Mouse (Mus musculus) embryonic stem cell, embryonic (primary cell): ENCODE measurements at regions not wholly inside any gene's neighbourhood (a gene's known extent, or its start where the extent isn't known, plus 50 kb on each side); places are given as distances from the start of the nearest gene placed in this dataset.

ENCODE experiments used
- CTCF ChIA-PET, 4 experiments: fragments of 300-600 bp in 2 of 4; fragments of 350-600 bp in 2 of 4; sonication (Branson Sonifier 250); formaldehyde crosslinking; loops; one replicate each; lab custom pipeline; 2022; ENCODE audit warnings: inconsistent platforms in 2 of 4; lab: Charles Lee
- POLR2A ChIA-PET, 4 experiments: fragments of 300-600 bp in 2 of 4; fragments of 350-600 bp in 2 of 4; sonication (Branson Sonifier 250); formaldehyde crosslinking; loops; one replicate each; lab custom pipeline; 2022; ENCODE audit warnings: antibody characterized with exemption in 4 of 4, inconsistent platforms in 1 of 4; lab: Charles Lee

DNA sequence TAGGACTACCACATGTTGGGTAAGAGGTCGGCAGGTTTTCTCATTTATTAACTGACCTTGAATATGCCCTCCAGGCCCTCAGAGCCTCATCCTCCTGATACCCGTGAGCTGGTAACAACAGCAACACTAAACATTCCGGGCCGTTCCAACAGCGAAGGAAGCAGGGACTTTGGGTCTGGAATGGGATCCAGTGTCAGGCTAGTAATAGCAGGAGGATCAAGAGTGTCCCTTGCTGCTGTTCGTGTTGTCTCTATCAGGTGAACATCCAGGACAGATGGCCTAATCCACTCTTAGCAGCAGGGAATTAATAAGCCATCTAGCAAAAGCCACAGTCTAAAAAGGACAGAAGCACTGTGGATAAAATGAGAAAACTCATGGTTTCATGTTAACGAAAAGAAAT lies 106.7 kb downstream of the Cpeb2 start:
- CTCF ChIA-PET: no interaction called here
- POLR2A ChIA-PET: no interaction called here

DNA sequence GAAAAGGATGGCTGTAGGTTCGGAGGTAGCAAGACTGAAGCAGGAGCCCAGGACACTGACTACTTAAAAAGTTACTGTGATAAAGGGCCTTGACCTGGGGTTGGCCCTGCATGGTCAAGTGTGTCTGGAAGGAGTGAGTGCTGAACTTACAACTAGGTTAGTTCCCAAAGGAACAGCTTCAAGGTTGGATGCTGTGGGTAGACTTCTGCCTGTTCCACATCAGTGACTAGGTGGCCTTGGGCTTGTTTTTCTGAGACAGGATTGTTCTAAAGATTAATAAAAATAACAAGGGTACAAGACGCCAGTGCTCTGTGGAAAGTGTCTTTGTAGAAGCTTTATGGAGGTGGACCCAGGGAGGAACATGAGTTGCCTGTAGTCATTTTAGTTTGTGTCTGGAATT lies 108.5 kb downstream of the Cpeb2 start:
- CTCF ChIA-PET: no interaction called here
- POLR2A ChIA-PET: interaction anchor here in 1 of 4 experiments (2.7 kb wide), 1 partner anchor 14 kb away, joined by 14 read pairs; no protein-coding TSS in a partner anchor

DNA sequence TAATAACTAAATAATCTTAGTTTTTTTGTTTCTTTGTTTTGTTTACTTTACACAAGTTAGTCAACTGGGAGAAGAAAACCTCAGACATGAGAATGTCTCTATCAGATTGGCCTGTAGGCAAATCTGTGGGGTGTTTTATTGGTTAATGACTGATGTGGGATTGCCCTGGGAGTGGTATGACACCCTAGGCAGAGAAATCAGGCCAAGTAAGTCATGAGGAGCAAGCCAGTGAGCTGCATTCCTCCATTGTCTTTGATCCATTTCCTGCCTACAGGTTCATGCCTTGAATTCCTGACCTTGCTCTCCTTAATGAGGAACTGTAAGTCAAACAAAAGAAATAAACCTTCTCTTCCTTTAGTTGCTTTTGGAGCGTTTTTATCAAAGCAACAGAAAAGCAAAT lies 111.5 kb downstream of the Cpeb2 start:
- ChIA-PET POLR2A (no interaction called here), CTCF (no interaction called here)

DNA sequence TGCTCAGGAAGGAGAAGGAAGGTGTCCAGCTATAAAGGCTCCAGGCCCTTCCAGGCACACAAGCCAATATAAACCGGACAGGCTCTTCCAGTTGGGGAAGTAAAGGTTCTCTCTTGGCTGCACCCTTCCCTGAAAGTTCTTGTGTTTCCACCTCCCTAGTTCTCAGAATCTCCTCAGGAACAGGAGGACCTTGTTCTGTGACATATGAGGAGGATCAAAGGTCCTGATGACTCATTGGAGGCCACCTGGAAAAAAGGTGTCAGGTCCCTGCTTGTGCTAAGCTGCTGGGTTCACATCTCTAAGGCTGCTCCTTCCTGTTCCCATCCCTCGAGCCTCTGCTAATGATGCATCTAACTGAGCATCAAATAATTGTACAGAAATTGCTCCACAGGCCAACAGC lies 118.0 kb downstream of the Cpeb2 start:
- ChIA-PET CTCF (no interaction called here), POLR2A (no interaction called here)

DNA sequence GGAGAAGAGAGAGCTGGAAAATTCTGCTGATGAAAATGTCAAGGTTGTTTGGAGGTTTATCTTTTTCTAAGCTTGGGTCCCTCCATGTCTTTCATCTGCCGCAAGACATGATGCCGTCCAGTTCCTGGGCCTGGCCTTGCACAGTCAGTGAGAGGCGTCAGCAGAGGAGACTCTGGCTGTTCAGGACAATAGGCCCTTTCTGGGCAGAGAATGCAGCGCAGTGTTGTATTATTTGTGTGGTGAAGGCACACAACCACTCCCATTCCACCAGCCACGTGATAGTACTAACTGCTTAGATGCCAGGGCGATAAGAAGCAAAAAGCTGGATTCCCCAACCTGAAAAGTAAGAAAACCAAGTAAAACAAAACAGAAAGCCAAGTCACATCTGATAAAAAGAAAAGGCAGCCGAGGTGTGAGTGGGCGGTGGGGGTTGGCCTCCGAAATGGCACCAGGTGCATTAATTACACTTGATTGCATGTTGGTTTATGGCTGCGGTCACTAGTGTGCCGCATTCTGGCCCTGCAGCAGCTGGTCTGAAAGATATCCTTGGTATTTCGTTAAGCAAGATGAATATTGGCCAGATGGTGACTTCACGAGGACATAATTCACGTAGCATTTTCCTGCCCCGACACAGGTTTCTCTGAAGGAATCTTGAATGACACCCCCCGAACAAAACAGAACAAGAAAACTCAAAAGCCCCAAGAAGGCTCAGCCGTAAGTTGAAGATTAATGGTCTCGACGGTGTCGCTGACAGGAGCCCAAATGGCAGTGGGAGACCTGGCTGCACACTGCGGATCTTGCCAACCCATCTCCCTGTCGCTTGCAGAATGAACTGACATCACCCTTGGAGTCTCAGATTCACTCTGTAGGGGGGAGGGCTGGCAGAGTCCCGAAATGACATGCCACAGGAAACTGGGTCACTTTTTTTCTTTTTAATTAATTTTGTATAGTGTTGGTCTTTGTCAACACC lies 120.3 kb downstream of the Cpeb2 start:
- ChIA-PET CTCF (interaction anchor here in 1 of 4 experiments (1.4 kb wide), 1 partner anchor 11 kb away, joined by 3 read pairs; no protein-coding TSS in a partner anchor), POLR2A (interaction anchor here in 2 of 4 experiments (1.0 to 1.7 kb wide), 3 partner anchors 10 to 121 kb away, joined by 3 to 7 read pairs (median 6); partner anchors contain the start of gene Cpeb2 (in 1 of the 2))

DNA sequence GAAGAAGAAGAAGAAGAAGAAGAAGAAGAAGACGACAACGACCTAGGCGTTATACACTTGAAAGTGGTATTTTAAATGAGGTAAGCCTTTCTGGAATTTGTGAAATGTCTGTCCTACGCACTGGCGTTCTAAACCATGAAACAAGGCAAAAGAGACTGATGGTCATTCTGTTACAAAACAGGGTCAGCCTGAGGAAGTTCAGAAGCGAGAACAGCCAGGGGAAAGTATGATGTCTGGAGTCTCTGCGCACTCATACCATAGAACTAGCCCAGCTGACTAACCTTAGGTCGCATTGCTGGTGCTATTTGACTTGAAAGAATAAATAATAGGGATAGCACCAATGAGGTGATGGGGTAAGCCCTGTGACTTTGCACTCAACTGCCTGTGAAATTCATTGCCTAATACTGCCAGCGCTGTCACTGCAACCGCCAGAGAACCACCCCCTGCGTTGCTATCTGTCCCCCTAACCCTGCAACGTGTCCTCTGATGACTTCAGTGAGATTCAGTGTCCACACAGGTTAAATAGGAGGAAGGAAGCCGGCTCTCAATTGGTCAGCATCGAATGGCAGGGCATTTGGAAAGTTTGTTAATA lies 121.5 kb downstream of the Cpeb2 start:
- ChIA-PET POLR2A (interaction anchor here in 1 of 4 experiments (1.2 to 3.4 kb wide), 4 partner anchors 12 to 279 kb away, joined by 3 to 28 read pairs (median 10); partner anchors contain the start of gene Cpeb2), CTCF (no interaction called here)

DNA sequence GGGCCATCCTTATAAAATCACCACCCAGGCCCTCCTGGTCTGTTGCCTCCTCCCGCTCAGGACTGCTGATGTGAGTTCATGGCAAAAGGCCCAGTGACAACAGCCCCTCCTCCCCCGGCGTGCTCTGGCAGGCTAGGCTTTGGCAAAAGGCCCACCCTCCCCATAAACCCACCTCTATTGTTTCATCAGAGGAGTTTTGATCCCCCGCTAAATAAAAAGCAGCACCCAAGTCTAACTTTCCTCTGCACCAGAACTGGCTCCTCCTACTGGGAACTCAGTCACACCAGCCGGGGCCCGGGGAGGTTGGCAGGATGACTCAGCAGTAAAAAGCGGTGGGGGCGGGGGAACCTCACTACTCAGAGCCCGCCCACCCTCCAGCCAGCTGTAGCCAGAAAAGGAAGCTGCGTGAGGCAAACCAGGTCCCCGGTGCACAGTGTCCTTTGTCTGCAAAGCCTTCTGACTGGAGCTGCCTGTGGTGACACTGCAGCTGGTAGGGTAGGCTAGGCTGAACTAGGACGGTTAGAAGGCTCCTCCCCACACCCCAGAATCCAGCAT lies 122.1 kb downstream of the Cpeb2 start:
- ChIA-PET POLR2A (interaction anchor here in 3 of 4 experiments (0.9 to 3.4 kb wide), 9 partner anchors 13 to 279 kb away, joined by 3 to 28 read pairs (median 5); partner anchors contain the start of gene Cpeb2 (in 1 of the 3)), CTCF (no interaction called here)

DNA sequence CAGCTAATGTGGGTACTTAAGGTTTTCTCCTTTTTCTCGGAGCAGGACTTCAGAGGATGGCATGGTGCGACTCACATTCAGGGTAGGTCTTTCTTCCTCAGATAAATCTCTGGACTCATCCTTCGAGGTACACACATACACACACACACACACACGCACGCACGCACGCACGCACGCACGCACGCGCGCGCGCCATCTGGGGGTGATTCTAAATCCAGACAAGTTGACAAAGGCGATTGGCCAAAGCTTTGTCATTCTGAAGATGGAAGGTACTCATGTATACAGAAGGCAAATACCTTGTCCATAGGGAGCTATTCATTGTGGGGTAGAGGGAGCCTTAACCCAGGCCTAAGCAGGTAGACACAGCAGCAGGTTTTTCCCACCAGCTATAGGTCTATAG lies 122.9 kb downstream of the Cpeb2 start:
- CTCF ChIA-PET: interaction anchor here in 2 of 4 experiments (0.6 kb wide), 2 partner anchors 67 to 89 kb away, joined by 3 read pairs; no protein-coding TSS in a partner anchor

DNA sequence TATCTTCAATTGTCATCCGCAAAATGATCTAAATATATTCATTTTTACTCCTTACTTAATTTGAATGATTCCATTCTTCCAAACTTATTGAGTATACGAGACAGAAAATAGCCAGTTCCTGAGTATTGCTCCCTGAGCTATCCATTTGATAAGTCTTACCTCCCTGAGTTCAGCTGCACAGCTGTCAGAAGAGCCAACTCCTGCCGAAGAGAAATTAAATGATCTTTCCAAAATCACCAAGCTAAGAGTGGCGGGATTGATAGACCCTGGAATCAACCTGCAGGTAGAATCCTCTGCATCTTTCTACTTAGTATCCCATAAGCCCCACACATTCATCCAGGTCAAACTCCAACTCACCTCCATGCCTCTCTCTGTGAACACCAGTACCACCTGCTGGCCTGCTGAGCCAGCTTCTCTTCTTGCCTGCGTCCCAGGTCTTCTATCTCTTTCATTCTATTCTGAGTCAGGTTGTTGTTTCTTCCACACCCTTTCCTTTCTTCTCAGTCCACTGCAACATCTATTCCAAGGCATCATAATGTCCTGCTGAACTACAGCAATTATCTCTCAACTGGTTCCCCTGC lies 124.2 kb downstream of the Cpeb2 start:
- ChIA-PET CTCF (no interaction called here), POLR2A (interaction anchor here in 1 of 4 experiments (3.4 kb wide), 1 partner anchor 125 kb away, joined by 28 read pairs; the partner anchor contains the start of gene Cpeb2)

More for the DNA sequence above, 122.9 kb downstream of the Cpeb2 start:
- POLR2A ChIA-PET: interaction anchor here in 3 of 4 experiments (0.5 to 3.4 kb wide), 10 partner anchors 13 to 1317 kb away, joined by 3 to 28 read pairs (median 5); partner anchors contain the start of gene Cpeb2 (in 1 of the 3)

DNA sequence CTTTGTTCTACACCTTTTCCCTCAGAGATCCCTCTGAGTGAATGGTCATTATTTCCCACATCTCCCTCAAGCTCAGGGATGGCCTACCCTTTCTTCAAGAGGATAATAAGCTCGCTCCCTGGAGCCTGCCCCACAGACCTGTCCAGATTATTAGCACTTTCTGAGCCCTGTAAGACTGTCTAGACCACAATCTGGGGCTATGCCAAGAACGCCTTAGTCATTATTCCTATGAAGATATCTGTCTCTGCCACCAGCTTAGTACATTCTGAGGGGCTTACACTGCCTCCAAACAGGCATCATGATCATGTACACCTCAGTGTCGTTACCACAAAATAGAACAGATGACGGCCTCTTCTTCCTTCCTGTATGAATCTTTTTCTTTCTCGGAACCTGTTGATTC lies 124.9 kb downstream of the Cpeb2 start:
- ChIA-PET CTCF (no interaction called here), POLR2A (interaction anchor here in 1 of 4 experiments (3.4 kb wide), 1 partner anchor 125 kb away, joined by 28 read pairs; the partner anchor contains the start of gene Cpeb2)

DNA sequence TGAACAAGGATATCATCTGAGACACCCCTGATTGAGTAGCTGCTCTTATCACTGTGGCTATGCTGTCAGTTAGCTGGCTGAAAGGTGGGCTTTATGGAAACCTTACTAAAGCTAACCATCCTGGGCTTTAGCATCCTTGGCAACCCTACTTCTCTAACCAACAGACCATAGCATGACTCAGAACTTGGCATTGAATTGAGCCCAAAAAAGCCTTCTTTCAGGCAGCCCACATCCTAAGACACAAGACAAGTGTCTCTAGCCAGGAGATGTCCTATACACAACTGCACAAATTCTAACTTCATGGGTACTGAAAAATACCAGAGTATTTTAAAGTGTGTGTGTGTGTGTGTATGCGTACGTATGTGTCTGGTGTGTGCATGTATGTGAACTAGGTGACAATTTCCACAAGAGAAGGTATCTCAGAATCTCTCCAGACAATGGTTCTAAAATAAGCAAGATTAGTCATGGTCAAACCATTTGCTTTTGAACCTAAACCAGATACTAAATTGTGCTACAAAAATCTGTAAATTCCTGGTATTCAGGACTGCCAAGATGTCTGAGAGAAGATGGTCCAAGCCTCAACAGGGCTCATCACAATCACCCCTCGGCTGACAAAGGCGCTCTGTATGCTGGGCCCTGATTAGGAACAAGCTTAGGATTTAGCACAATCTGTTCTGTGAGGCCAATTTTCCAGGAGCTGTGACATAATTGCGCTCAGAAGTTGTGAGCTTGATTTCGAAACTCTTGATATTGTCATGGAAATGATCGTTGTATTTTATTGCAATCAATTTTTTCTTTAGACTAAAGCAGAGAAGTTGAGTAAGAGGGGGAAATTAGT lies 126.2 kb downstream of the Cpeb2 start:
- ChIA-PET CTCF (no interaction called here), POLR2A (interaction anchor here in 1 of 4 experiments (0.6 kb wide), 1 partner anchor 385 kb away, joined by 3 read pairs; no protein-coding TSS in a partner anchor)

DNA sequence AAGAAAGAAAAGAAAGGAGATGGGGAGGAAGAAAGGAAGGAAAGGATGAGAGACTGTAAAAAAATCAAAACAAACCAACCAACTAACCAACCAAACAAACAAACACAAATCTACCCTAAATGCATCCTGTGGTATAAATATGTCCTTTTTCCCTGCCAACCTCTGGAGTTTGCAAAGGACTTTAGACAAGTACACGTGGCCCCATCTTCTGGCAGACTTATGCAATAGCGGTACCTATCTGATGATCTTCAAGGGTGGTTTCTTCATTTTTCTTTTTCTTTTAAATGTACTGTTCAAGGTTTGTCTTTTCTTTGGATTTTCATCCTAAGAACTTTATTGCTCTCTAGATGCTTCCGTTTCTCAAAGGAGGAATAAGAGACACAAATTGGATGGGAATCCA lies 127.3 kb downstream of the Cpeb2 start:
- CTCF ChIA-PET: interaction anchor here in 1 of 4 experiments (0.7 kb wide), 1 partner anchor 230 kb away, joined by 5 read pairs; no protein-coding TSS in a partner anchor
- POLR2A ChIA-PET: interaction anchor here in 1 of 4 experiments (1.1 kb wide), 1 partner anchor 128 kb away, joined by 4 read pairs; no protein-coding TSS in a partner anchor

DNA sequence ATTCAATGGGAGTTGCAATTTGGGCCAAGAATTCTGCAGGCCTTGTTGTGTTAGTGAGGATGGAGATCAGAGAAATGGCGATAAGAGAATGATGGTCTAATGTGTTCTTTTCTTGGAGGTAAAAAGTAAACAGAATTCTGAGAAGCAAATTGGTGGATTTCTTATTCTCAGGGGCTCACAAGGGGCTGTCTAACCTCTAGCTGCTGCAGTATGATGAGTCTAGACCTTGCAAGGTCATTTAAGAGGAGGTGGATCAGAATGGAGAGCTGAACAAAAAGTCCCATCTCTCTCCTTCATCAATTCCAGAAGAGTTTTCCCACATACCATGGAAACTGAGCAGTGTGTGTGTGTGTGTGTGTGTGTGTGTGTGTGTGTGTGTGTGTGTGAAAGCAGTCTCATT lies 128.1 kb downstream of the Cpeb2 start:
- POLR2A ChIA-PET: interaction anchor here in 1 of 4 experiments (0.6 to 1.1 kb wide), 2 partner anchors 24 to 129 kb away, joined by 3 to 4 read pairs; no protein-coding TSS in a partner anchor
- CTCF ChIA-PET: interaction anchor here in 1 of 4 experiments (0.7 kb wide), 2 partner anchors 74 to 231 kb away, joined by 5 read pairs; no protein-coding TSS in a partner anchor

DNA sequence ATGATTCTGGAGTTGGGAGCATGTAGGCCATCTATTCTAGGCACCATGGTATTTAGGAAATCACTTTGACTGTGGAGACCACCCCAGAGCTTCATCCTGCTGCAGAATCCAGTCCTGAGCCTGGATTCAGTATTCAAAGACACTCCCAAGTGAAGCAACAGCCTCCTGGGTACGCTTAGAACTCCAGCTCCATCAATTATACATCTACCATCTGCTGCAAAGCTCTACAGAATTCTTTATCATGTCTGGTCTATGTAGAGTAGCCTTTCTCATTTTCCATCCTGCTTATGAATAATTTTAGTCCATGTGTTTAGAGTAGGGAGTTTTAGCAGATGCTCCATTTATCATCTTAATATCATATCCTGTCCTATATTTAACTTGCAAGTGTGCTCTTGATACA lies 139.4 kb downstream of the Cpeb2 start:
- CTCF ChIA-PET: no interaction called here
- POLR2A ChIA-PET: interaction anchor here in 1 of 4 experiments (0.6 kb wide), 1 partner anchor 353 kb away, joined by 5 read pairs; no protein-coding TSS in a partner anchor

DNA sequence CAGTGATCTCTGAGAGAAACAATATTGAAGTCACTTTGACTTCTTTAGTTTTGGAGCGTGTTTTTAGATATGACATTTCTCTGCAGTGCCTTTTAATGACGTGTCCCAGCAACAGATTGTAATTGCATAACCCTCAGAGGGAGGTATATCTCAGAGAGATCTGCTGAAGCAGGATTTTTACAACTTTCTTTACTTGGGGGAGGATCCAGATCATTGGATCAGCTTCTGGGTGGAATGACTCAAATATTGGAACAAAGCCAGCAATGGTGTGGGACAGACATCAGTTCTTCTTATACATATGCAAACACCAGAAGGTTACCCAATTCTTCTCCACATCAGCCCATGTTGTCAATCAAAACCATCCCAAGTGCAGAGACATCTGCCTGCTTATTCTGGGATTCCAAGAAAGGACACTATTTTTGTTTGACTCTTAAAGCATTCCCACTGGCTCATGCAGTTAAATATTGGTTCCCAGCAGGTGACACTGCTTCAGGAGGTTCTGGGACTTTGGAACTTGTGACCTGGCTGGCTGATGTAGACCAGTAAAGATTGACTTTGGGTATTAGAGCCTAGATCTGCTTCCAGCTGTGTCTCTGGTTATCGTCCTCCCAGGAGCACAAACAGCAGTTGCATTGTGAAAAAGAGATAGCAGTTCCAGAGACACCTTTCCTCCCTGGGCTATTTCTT lies 130.5 kb upstream of the C1qtnf7 start:
- ChIA-PET CTCF (no interaction called here), POLR2A (no interaction called here)

DNA sequence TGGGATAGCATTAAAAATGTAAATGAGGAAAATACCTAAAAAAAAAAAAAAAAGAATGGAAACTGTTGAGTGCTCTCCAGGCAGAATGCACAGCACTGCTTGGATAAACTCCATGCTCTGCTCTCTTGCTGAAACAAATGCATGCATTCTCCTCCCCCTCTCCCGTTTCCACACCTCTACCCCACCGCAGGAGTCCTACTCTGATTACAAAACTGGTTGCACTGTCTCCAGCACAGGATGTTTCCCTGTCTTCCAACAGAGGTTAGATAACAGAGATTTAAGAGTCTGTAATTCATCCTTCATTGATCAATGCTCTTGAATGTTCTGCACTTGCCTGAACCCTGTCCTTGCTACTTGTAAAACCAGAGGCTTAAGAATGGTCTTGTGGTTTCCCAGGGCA lies 124.3 kb upstream of the C1qtnf7 start:
- ChIA-PET POLR2A (interaction anchor here in 1 of 4 experiments (0.6 kb wide), 1 partner anchor 34 kb away, joined by 3 read pairs; no protein-coding TSS in a partner anchor), CTCF (interaction anchor here (0.7 kb wide), 4 partner anchors 8 to 1901 kb away, joined by 3 to 8 read pairs (median 4); no protein-coding TSS in a partner anchor)
